Mouse (Mus musculus) olfactory bulb, adult 2 months (tissue): ENCODE measurements at regions not wholly inside any gene's neighbourhood (a gene's known extent, or its start where the extent isn't known, plus 50 kb on each side); places are given as distances from the start of the nearest gene placed in this dataset.

Source experiments
- CTCF ChIP-seq: fragments of 200-500 bp; IDR thresholded peaks from 2 replicates; pipeline ENCODE4 v1.5.1; 2012; ENCODE audit warnings: low read depth, mild to moderate bottlenecking, low read length, moderate library complexity; ENCODE audit not compliant: insufficient read depth
- POLR2A ChIP-seq: fragments of 200-500 bp; IDR thresholded peaks from 2 replicates; pipeline ENCODE4 v1.6.1; 2012; ENCODE audit warnings: mild to moderate bottlenecking, low read depth, low read length, moderate library complexity; ENCODE audit not compliant: insufficient read depth

DNA sequence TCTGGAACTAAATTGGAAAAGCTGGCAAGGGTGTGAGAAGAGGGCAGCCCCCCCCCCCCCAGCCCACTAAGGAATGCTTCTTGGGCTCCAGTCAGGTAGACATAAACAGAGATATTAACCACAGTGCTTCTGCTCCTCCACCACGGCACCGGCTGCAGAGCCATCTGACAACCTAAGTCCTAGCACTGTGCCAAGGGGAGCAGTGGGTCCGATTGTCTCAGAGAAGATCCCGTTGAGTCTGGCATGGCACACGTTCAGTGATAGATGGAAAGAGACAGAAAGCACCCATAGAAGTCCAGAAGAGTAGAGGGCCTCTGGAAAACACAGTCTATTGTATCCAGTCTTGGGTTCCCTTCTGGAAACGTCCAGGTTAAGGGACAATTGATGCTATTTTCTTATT, 241.4 kb upstream of the Arglu1 start:
- TF ChIP-seq CTCF (no peak), POLR2A (no peak)
